Mouse (Mus musculus): Measurements from ENCODE around the gene Ror2.

The Ror2 gene

DNA sequence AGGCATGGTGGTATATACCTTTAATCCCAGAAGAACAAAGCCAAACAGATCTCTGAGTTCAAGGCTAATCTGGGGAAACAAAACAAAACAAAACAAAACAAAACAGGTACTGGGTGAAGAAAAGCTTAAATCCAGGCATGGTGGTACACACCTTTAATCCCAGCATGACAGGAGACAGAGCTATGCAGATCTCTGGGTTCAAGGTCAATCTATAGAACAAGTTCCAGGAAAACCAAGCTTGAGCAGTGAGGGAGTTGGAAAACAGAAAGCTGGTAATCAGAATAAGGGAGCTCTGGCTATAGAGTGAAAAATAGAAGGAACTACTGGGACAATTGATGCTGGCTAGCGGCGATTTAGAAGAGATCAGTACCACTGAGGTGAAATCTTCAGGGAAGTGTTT is 145.6 kb downstream of the Ror2 start:
- intact Hi-C loops (cut with DNase I), result no loop called here

DNA sequence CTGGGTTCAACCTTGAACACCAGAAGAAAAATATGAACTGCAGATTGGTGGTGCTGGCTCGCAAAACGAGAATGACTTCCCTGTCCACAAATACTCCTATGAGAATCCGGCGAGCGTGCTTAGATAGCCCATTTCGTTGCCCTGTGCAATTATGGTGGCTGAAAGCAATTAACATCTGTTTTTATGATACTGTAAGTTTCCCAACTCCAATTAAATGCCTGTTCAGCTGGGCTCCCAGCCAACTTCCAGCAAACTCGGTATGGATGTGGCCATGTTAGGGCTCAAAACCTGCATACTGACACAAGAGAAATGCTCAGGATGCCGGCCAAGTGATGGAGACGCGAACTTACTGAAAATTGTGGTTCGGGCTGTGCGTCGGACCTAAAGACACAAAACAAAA is 155.4 kb downstream of the Ror2 start:
- intact Hi-C loops (cut with DNase I), result no loop called here

DNA sequence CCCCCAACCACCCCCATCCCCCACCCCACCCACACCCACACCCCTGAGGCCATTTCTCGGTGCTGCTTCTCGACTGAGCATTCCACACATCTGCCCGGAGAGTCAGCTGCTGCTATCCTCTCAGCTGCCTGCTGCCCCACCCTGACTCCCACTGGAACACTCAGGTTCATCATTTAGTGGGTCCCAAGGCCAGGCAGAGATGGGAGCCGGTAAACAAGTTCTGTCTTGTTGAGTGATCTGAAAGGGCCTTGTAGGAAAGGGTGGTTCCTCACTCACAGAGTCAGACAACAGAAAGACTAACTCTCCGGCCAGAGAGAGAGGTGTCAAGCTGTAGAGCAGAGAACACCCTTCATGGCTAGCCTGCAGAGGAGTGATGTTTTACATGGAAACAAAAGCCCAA is 155.9 kb downstream of the Ror2 start:
- intact Hi-C loops (cut with DNase I), result no loop called here

DNA sequence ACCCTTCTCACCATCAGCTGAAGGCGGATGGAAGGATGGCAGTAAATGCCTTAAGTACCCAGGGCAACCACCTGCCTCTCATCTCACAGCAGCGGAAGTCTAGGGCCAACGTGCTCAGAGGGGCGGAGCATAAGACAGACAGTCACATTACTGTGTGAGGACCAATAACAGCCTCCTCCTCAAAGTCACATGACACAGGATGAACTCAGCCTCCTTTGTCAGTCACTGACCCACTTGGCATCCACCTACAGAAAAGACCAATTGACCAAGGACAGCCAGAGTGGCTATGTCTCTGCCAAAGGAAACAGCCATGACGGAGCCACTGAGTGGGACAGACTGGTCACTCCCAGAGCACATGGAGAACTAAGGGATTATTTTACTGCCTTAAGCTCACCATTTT is 160.3 kb downstream of the Ror2 start:
- intact Hi-C loops (cut with DNase I), result no loop called here

DNA sequence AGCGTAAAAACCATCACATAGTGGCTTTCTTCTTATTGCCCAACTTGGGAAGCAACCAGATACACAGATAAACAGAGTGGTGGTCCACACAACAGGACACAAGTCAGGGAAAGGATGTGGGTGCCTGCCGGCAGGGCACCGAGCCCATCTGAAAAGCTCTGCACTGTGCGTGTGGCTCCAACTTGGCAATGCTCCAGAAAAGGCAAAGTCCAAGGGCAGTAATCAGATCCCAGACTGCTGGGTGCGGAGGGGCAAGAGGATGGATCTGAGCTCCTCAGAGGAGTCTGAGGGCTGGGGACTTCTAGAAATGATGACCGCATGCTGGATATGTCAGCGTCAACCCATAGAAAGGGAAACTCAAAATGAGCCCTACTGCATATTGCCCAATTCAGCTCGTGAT is 163.8 kb downstream of the Ror2 start:
- intact Hi-C loops (cut with DNase I), result no loop called here

DNA sequence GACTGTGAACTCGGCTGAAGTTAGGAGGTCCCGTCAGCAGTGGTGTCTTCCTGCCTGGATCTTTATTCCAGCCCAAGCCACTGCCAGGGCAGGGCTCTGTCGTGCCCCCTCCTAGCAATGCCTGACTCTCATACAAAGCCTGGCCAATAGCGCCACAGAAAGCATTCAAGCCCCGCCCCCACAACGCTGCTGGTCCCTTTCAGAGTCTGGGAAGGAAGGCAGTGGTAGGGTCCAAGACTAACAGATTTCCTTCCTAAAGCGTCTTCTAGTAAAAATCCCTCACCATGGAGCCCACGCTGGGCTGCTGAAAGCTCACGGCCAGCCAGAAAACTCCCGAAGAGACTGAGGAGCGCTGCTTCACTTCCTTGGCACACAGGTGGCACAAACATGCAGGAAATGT is 165.0 kb downstream of the Ror2 start:
- intact Hi-C loops (cut with DNase I), result no loop called here

DNA sequence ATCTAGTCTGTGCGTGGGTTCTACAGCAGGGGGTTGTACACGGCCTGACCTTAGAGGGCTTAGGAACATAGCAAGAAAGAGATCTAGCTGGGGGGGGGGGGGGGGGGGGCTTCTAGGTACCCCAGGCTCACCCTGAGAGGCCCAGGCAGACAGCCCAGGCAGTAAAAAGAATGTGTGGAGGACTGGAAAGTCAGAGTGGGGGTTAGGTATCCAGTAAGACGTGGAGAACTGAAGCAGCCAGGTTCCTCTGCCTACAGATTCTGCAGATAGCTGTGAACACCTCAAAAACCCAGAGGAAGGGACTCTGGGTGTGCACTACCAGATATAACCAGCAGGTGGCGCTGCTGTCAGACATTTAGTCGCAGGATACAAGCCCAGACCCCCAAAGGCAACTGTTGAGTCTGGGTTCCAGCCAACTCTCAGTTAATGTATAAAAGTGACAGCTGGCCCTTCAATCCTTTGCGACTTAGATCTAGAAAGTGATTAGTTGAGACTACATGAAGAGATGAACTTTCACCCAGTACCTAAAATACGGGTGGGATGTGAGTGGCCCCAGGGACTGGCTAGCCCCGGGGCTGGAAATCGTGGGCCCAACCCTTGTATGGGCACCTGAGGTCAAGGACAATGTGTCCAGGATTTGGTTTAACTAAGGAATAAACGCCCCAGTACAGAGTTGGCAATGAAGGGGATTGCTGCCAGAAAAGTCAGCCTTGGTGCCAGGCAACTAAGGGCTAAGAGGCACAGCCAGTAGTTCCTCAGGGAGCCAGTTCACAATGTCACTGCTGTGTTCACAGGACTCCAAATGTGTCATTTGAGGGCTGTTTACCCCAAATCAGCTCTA is 166.1 kb downstream of the Ror2 start:
- intact Hi-C loops (cut with DNase I), result loop anchor here (2.0 kb wide), 2 partner anchors 167 to 237 kb away; partner anchors contain the start of gene Ror2

DNA sequence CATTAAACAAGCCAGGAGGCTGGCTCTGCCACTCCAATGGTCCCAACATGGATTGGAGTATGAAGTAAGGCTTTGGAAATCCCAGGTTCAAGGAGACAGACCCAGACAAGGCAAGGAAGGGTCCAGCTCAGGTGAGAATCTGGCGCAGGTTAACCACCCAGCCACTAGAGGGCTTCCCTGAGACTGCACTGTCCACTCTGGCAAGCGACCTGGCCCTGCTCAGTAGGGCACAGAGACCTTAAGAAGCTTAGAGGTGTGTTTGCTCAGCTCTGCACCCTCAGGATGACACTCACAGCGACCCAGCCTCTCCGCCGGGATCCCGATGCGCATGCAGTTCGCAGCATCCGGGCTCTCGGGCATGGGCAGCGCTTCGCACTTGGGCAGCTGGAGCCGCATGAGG is 167.5 kb downstream of the Ror2 start:
- intact Hi-C loops (cut with DNase I), result loop anchor here (2.0 kb wide), 2 partner anchors 168 to 238 kb away; partner anchors contain the start of gene Ror2

DNA sequence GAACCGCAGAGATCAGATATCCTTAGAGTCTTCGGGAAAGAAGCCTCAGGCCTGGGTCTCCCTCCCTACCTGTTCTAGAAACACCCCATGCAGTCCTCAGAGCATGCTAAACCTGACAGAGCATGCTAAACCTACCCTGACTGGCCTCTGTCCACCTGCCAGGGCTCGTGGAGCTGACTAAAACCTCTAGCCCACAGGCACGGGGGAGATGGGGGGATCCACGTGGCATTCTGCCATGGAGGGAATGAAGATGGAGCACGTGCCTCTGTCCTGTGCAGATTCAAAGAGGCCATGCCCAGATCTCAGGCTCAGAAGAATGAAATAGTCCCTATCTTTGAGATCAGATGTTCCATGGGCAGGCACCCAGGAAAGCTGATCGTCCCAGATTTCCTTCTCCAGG is 168.0 kb downstream of the Ror2 start:
- intact Hi-C loops (cut with DNase I), result loop anchor here (2.0 kb wide), 2 partner anchors 169 to 239 kb away; partner anchors contain the start of gene Ror2

DNA sequence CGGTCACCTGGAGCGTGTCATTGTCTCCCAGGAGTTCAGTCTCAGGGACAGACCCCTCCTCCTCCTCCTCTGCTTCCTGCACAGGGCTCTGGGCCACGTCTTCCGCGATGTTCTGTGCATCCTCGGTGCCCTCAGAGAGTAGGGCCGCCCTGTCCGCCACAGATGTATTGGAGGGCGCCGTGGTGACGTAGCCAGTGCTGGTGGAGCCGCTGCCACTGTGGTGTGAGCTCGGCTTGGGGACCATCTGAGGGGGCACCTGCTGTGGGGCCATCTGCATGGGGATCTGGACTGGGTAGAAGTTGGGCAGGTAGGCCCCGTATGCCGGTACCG is 175.7 kb downstream of the Ror2 start:
- intact Hi-C loops (cut with DNase I), result no loop called here

DNA sequence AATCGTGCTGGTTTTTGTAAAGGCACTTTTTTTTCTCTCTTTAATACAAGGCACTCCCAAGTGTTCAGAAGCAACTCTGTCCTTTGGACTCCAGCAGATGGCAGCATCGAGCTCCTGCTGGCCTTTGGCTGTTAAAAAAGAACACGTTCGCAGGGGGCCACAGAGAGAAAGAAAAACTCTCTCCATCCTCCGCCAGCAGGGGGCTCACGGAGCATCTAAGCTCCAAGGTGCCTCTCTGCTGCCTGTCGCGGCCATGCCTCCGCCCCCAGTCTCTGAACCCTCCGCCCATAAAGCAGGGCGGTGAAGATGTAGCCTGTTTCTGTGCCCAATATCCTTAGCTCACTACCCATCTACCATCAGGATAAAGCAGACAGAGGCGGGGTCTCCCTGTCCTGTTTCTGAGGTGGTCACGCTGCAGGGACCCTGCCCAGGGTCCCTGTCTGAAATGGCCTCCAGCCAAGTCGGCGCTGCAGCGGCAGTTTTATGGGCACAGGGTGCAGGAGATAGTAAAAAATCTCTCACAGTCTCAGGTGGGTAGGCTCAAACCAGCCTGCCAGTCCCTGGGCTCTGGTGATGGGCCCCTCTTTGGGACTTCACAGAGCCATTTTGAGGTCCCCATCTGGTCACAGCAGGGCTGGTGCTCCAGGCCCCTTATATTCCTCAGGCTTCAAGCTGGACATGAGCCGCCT is 176.2 kb downstream of the Ror2 start:
- intact Hi-C loops (cut with DNase I), result loop anchor here (2.0 kb wide), 1 partner anchor 247 kb away; no protein-coding TSS in a partner anchor

DNA sequence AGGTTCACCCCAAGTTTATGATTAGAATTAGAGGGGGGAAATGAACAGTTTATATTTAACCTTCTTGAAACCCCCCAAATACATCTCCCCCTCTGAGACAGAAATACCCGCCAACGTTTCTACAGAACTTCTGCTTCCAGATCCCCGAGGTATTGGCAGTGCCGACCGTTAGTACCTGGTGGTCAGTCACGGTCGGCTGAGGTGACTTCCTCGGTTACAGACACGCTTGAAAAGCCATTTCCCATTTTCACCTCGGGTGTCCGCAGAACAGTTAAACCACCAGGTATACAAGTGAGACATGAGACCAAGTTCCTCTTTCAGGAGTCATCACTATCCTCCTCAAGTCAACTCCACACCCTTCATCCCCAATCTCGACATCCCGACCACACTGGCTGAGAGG is 179.2 kb downstream of the Ror2 start:
- intact Hi-C loops (cut with DNase I), result no loop called here

DNA sequence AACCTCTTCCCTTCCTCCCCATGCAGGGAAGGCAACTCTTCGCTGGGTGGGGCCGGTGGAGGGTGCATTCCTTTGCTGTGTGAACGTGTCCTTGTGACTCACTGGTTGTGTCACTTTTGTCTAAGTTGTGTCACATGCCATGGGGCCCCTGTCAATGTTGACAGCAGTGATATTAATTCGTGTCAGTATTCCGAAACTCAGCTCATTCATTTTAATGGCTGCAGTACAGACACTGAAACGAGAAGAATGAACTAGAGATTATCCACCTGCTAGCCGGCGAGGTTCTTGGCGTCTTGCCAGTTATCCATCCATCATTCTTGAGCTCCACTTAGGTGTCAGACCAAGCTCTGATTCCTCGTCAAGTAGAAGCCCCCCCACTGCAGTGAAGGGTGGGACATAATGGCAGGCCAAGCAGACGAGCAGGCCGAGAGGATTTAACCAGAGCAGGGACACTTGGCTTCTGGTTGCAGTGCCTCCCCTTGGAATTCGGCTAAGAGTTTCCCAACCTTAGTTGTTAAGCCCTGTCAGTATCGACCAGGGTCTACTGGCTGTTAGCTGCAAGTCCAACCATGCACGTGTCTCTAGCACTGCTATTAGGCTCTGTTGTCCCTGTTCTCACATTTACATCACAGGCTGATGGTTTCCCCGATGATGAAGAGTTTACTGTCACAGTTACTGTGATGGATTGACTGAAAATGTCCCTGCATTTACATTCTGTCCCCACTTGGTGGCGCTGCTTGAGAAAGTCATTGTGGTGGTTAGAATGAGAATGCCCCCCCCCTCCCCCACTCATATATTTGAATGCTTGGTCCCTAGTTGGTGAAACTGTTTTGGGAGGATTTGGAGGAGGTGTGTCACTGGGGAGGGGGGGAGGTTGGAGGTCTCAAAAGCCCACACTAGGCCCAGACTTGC is 185.9 kb downstream of the Ror2 start:
- intact Hi-C loops (cut with DNase I), result loop anchor here (5.0 kb wide), 1 partner anchor 113 kb away; no protein-coding TSS in a partner anchor

DNA sequence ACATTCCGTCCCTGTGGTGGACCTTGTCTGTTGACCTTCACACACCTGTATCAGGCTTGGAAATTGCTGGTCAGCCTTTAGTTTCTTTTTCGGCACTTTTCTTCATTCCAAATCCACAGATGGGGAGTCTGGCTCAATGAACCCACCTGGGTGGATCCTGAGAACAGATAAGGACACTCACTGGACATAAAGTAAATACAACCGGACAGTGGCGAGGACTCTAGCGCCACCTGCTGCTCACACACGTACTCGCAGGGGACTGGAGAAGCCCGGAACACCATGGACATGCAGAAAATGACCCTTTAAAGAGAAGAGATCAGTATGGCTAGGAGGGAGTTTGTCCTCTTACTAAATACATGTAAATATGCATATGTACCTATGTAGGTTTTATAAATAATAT is 189.3 kb downstream of the Ror2 start:
- intact Hi-C loops (cut with DNase I), result loop anchor here (2.0 to 5.0 kb wide), 2 partner anchors 109 to 386 kb away; no protein-coding TSS in a partner anchor

DNA sequence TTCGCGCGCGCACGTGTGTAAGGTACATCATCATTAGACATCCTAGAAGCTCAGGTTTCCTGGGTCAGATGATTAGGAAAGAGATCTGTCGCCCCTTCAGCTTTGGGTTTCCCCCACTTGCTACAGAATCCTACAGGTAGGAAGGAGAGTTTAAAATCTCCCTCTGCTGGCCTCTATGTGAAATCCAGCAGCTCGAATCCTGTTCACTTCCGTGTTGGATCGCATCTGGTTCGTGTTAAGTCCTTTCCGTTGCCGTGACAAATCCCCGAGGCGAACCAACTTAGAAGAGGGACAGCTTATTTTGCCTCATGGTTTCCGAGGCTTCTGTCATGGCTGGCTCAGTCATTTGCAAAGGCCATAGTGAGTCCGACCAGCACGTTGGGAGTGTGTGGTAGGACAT is 190.7 kb downstream of the Ror2 start:
- intact Hi-C loops (cut with DNase I), result loop anchor here (2.0 to 5.0 kb wide), 2 partner anchors 108 to 438 kb away; no protein-coding TSS in a partner anchor

DNA sequence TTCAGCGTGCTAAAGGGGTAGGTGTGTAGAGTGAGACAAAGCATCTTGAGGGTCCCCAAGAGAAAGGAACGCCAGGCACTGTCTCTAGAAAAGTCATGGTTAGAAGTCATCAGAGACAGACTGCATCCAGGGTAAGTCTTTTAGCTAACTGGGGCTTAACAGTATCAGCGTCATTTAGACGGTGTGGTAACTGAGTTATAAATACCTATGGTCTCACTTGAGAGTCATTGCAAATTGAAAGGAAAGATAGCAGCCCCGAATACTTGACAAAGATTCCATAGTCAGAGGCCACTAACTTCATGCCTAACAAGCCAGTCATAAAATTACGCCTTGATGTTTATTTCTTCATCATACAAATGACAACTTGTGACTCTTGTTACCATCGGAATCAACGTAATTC is 191.3 kb downstream of the Ror2 start:
- intact Hi-C loops (cut with DNase I), result loop anchor here (2.0 to 5.0 kb wide), 2 partner anchors 107 to 438 kb away; no protein-coding TSS in a partner anchor

DNA sequence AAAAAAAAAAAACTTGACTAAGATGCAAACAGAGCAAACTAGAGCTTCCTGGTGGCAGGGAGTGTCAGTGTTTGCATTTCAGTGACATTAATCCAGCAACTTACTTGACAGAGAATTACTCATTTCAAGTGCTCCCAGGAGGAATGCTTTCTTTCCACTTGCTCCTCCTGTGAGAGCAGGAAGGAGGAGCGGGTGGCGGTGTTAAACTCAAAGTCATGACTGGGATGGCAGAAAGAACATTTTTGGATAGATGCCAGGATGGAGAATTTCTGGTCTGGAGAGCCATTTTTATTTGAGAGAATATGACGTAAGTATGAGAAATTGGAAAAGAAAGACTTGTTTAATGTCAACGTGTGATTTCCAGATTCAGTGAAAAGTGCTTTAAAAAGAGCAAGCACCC is 192.5 kb downstream of the Ror2 start:
- intact Hi-C loops (cut with DNase I), result no loop called here

DNA sequence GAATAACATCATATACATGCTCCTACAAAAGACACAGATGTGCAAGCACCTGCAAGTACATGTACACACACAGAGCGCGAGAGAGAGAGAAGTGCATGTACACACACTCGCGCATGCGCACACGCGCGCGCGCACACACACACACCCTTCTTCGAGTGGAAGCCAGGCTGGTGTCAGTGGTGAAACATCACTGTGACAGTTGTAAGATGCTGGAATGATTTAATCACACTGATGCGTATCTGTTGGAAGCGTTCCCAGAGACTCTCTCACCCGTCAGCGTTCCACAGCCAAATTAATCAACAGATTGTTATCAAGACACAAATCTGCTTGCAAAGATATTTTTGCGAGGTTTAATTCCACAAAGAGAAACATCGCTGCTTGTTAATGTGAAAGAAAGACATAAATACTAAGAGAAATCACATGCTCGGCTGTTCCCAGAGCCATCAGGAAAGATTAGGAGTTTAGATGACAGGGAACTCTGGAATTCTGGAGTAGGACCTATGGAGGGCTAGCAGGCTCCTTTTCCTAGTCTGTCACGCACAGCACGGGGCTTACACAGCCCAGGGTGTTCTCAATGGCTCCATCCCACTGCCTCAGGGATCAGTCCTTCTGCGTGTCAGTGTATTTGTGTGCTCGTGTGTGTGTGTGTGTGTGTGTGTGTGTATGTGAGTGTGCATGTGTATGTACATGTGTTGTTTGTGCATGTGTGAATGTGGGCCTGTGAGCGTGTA is 199.2 kb downstream of the Ror2 start:
- intact Hi-C loops (cut with DNase I), result no loop called here

DNA sequence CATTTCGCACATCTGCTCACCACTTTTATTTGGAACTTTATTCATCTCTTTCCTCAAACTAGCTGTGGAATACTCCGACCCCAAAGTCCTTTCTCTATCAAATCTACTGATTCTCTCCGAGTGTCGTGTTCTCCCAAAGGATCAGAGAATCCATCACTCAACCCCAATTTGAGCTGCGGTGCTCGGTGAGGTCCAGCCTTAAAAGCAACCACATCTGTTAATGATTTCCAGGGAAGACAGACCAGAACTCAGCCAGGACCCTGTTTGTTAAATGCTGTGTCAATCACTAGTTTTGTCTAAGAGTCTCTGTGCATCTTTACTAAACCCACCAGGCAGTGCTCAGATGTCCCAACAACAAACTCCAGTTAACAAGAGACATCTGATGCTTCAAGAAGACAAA is 204.1 kb downstream of the Ror2 start:
- intact Hi-C loops (cut with DNase I), result no loop called here

DNA sequence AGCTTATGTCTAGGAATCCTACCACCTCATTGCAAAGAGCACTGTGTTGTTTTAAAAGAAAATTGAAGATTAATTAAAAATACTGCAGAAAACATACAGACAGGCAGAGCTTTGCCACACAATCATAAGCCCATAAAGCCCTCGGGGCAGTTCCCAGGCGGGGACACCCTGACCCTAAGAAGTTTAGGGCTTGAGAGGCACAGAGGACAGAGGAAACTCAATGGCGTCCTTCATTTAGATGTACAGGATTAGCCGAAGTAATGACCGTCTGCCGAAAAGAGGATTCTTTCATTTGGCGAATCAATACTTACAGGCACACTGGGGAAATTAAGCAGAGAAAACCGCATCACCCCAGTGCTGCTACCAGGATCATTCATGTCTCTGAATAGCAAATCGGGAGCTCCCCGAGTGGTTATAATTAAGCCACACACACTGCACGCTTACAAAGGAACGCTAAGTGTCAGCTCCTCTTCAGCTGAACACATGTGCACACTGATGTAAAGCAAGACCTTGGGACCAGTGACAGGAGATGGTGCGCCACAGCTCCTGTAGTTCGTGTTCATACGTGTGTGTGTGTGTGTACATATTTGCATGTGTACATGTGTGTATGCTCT is 208.1 kb downstream of the Ror2 start:
- intact Hi-C loops (cut with DNase I), result no loop called here

All from adrenal gland (tissue).